Mouse (Mus musculus) thymus, adult 2 months (tissue): ENCODE results near the gene Cfap97d1. TPM values are rescaled to one million over a fixed set of nuclear protein-coding genes. Genes with fewer than 3 reads are reported as not detected.

ENCODE experiments used
- DNase-seq: peaks from one replicate; pipeline ENCODE4 v3.0.0; 2021
- H3K27ac ChIP-seq: fragments of 200-500 bp; 2 replicates; pipeline ENCODE4 v1.5.1; 2012; ENCODE audit warnings: low read length, control low read depth; ENCODE audit not compliant: control insufficient read depth, insufficient read depth
- H3K27me3 ChIP-seq: fragments of 200-500 bp; 2 replicates; pipeline ENCODE4 v1.6.1; 2012; ENCODE audit warnings: mild to moderate bottlenecking, low read length, moderate library complexity, mixed read lengths; ENCODE audit not compliant: control insufficient read depth, insufficient read depth
- H3K36me3 ChIP-seq: fragments of 200-500 bp; 2 replicates; pipeline ENCODE4 v1.6.1; 2012; ENCODE audit warnings: mild to moderate bottlenecking, low read length, moderate library complexity; ENCODE audit not compliant: control insufficient read depth, insufficient read depth
- H3K4me1 ChIP-seq: fragments of 200-500 bp; replicated peaks from 2 replicates; pipeline ENCODE4 v1.6.1; 2012; ENCODE audit warnings: low read length; ENCODE audit not compliant: control insufficient read depth, insufficient read depth
- H3K4me3 ChIP-seq: fragments of 200-500 bp; 2 replicates; pipeline ENCODE4 v1.5.1; 2012; ENCODE audit warnings: mild to moderate bottlenecking, low read length, control low read depth, moderate library complexity; ENCODE audit not compliant: control insufficient read depth, insufficient read depth
- CTCF ChIP-seq: fragments of 200-500 bp; IDR thresholded peaks from 2 replicates; pipeline ENCODE4 v1.5.1; 2012; ENCODE audit warnings: mild to moderate bottlenecking, control low read depth, low read length, moderate library complexity, borderline replicate concordance; ENCODE audit not compliant: control insufficient read depth, poor library complexity, insufficient read depth; ENCODE audit errors: extremely low read depth
- POLR2A ChIP-seq: fragments of 200-500 bp; IDR thresholded peaks from 2 replicates; pipeline ENCODE4 v1.6.1; 2012; ENCODE audit warnings: mild to moderate bottlenecking, low read length, control low read depth, moderate library complexity; ENCODE audit not compliant: control insufficient read depth, poor library complexity, insufficient read depth; ENCODE audit errors: extremely low read depth
- WGBS: fragments of 180-500 bp; shearing (Covaris S2); methylation state at CpG from one replicate; pipeline ENCODE4 v1.1.7; 2018; 5-methylcytosine and 5-hydroxymethylcytosine counted together
- polyA plus RNA-seq: library from polyadenylated mRNA; depleted of rRNA; stranded (reverse); fragments of >200 nt; gene quantifications from 2 replicates; pipeline ENCODE4 v1.2.3, GENCODE M21; 2012

Gene Cfap97d1
- polyA plus RNA-seq, 1 experiment: not detected

GRCm38 (mm10) chr11:102015472-102015871, 31.4 kb downstream of the Cfap97d1 start:
- WGBS: 71% methylated on average over 6 of the region's 6 CpGs
- H3K36me3 ChIP-seq: no peaks in the 10 kb centered on the region
- TF ChIP-seq CTCF (no peak), POLR2A (no peak)
- no peaks in the 10 kb centered on the region for H3K4me1 ChIP-seq
- H3K27me3 ChIP-seq: no peaks in the 10 kb centered on the region
- DNase-seq: no peak
- H3K4me3 ChIP-seq: no peak overlapping the region
- no peak overlapping the region for H3K27ac ChIP-seq

- no peaks in the 10 kb centered on the region for H3K36me3 ChIP-seq
- no peaks in the 10 kb centered on the region for H3K4me1 ChIP-seq
- no peak overlapping the region for H3K4me3 ChIP-seq
- no peak for DNase-seq
- H3K27me3 ChIP-seq: no peaks in the 10 kb centered on the region
- TF ChIP-seq POLR2A (no peak), CTCF (no peak)
- 88% methylated on average over 1 of the region's 1 CpGs for WGBS
- no peak overlapping the region for H3K27ac ChIP-seq
Observed at GRCm38 (mm10) chr11:102016136-102016535, 32.1 kb downstream of the Cfap97d1 start.

- Histone ChIP-seq H3K27ac (no peak overlapping the region), H3K36me3 (no peaks in the 10 kb centered on the region), H3K4me1 (no peaks in the 10 kb centered on the region), H3K4me3 (no peak overlapping the region), H3K27me3 (no peaks in the 10 kb centered on the region)
- no peak for DNase-seq
- TF ChIP-seq POLR2A (no peak), CTCF (no peak)
- 80% methylated on average over 9 of the region's 9 CpGs for WGBS
Observed at GRCm38 (mm10) chr11:102019736-102020135, 35.7 kb downstream of the Cfap97d1 start.

- no peak overlapping the region for H3K27ac ChIP-seq
- 84% methylated on average over 5 of the region's 5 CpGs for WGBS
- peaks cover under 1% of the 10 kb centered on the region; the same call in 1 of the 2 replicates for H3K4me1 ChIP-seq
- H3K4me3 ChIP-seq: no peak overlapping the region
- TF ChIP-seq CTCF (no peak), POLR2A (no peak)
- H3K27me3 ChIP-seq: no peaks in the 10 kb centered on the region
- no peak for DNase-seq
- H3K36me3 ChIP-seq: no peaks in the 10 kb centered on the region
Observed at GRCm38 (mm10) chr11:102021196-102021595, 37.1 kb downstream of the Cfap97d1 start.

GRCm38 (mm10) chr11:102023406-102023805, 39.3 kb downstream of the Cfap97d1 start:
- H3K36me3 ChIP-seq: no peaks in the 10 kb centered on the region
- H3K4me1 ChIP-seq: peaks cover 3% of the 10 kb centered on the region; the same call in 1 of the 2 replicates
- H3K27me3 ChIP-seq: peaks cover 2% of the 10 kb centered on the region; the same call in 1 of the 2 replicates
- no peak for TF ChIP-seq CTCF
- no peak for DNase-seq
- no peak overlapping the region for H3K4me3 ChIP-seq
- 95% methylated on average over 13 of the region's 13 CpGs for WGBS
- no peak overlapping the region for H3K27ac ChIP-seq

- no peak for DNase-seq
Observed at GRCm38 (mm10) chr11:102024084-102024758, 40.1 kb downstream of the Cfap97d1 start.

More at GRCm38 (mm10) chr11:102024084-102024758, 40.1 kb downstream of the Cfap97d1 start:
- peaks cover 2% of the 10 kb centered on the region; the same call in 1 of the 2 replicates for H3K27me3 ChIP-seq
- H3K36me3 ChIP-seq: no peaks in the 10 kb centered on the region
- peaks cover 3% of the 10 kb centered on the region; the same call in 1 of the 2 replicates for H3K4me1 ChIP-seq
- no peak overlapping the region for H3K27ac ChIP-seq
- 92% methylated on average over 6 of the region's 6 CpGs for WGBS
- no peak for TF ChIP-seq CTCF
- TF ChIP-seq POLR2A: no peak
- H3K4me3 ChIP-seq: no peak overlapping the region
